Mouse (Mus musculus) splenic B cell, adult 2 months (primary cell): ENCODE measurements around the gene Arpc4.
"Not testable (repeated sequence)": the region's sequence is repeated elsewhere in the genome, so short reads cannot be mapped to it uniquely, and the experiment has no call there.

Experiments
- DNase-seq: peaks from one replicate; pipeline ENCODE4 v3.0.0-alpha.2; 2011; ENCODE audit warnings: low read depth, low spot score
- H3K27me3 ChIP-seq: 2 replicates; pipeline ENCODE4 v1.6.1; 2012; ENCODE audit warnings: mild to moderate bottlenecking, low read length, moderate library complexity, mixed read lengths; ENCODE audit not compliant: control insufficient read depth, poor library complexity, insufficient read depth, severe bottlenecking
- H3K36me3 ChIP-seq: 2 replicates; pipeline ENCODE4 v1.6.1; 2012; ENCODE audit warnings: mild to moderate bottlenecking, low read length, moderate library complexity, mixed read lengths; ENCODE audit not compliant: control insufficient read depth, poor library complexity, insufficient read depth, severe bottlenecking

The Arpc4 gene

DNA sequence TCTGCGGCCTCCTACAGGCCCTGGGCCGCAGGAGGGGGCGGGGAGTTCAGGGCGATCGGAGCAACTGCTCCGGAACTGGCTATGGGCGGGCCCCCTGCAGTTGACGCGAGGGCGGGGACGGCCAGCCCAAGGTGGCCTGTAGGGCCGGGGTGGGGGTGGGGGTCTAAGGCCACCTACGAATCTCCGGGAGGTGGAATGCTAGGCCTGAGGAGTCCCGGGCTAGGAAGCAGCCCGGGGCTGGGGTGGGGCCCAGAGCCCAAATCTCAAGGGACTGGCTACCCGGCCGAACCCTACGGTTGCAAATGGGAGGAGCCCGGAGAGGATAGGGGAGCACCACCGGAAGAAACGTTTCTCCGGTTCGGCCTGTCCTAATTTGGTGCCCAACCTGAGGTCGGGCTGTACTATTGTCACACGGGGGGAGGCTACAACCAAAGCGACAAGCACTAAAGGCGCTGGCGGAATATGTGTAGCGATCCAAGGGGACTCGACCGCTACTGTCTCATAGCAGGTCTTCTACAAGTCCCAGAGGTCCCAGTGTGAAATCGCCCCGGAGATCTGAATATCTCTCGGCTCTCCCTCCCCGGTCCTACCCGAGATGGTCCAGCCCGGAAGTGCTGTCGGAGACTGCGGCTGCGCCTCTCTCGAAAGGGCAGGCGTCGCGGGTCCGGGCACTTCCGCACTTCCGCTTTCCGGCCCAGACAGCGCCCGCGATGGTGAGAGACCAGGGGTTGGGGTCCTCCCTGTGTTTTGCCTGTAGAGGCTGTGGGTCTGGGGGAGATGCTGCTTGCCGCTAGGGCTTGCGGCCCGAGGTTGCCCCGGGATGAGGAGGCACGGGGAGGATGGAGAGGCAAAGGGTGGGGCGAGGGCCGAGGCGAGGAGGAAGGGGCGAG, at the start of gene Arpc4, which contains the start of gene Tada3:
Gene Arpc4, plus strand, starts transcription at position 620 of the 890 bp plus-strand sequence.
Gene Tada3, minus strand, starts transcription at position 388 of the 890 bp plus-strand sequence.
- Histone ChIP-seq H3K27me3 (no peaks in the 10 kb centered on the region), H3K36me3 (peaks cover 13% of the 10 kb centered on the region)
- DNase-seq = peak; percentile 95

DNA sequence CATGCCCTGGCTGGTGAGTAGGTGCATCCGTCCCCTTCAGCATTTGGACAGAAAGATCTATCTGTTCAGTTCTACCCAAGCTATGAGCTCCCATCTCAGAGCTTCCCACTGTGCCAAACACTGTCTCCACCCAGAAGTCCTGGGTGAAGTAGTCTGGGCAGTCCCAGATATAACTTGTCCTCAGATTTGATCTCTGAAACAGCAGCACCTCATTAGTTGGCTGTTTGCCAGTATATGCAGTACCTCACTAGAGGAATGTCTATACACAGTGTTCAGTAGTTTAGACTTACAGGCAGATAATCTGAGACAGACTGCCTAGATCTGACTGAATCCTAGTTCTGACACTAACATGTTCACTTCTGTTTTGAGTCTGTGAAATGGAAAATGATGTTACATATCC, 48.5 kb upstream of the Arpc4 start:
- H3K36me3 ChIP-seq = peaks cover 4% of the 10 kb centered on the region; the same call in 1 of the 2 replicates
- H3K27me3 ChIP-seq = no peaks in the 10 kb centered on the region
- DNase-seq = no peak

DNA sequence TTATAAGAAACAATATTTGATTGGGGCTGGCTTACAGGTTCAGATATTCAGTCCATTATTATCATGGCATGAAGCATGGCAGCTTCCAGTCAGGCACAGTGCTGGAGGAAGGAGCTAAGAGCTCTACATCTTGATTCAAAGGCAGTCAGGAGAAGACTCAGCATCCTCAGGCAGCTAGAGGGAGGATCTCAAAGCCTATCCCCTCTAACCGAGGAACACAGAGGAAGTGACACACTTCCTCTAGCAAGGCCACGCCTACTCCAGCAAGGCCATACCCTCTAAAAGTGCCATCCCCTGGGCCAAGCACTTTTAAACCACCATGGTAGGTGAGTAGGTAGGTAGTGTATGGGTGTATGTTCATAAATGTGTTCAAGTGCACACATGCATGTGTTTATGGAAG, 47.4 kb upstream of the Arpc4 start:
- peak; percentile 78 for DNase-seq
- peaks cover 4% of the 10 kb centered on the region; the same call in 1 of the 2 replicates for H3K36me3 ChIP-seq
- H3K27me3 ChIP-seq = no peaks in the 10 kb centered on the region

DNA sequence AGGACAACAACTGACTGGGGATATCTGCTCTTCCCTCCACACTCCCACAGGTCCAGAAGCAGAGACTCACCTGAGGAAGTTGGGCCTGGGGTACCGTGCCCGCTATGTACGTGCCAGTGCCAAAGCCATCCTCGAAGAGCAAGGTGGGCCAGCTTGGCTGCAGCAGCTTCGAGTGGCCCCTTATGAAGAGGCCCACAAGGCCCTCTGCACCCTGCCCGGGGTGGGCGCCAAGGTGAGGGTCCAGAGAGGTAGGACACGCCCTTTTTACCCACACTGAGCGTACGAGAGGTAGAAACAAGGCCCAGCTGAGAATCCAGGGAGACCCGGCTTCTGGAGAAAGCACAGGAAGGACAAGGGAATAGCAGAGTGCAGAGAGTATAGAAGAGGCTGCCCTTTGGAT, 46.2 kb upstream of the Arpc4 start:
- Histone ChIP-seq H3K36me3 (peaks cover 4% of the 10 kb centered on the region; the same call in 1 of the 2 replicates), H3K27me3 (no peaks in the 10 kb centered on the region)
- DNase-seq = no peak

DNA sequence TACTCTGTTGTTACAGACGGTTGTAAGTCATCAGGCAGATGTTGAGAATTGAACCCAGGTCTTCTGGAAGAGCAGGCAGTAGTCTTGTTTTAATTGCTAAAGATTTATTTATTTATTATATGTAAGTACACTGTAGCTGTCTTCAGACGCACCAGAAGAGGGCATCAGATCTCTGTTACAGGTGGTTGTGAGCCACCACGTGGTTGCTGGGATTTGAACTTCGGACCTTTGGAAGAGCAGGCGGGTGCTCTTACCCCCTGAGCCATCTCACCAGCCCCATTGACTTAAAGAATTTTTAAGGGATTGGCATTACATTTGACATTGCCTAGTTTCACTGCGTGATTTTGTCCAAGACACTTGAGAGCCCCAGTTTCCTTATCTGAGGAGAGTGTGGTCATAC, 45.2 kb upstream of the Arpc4 start:
- not testable (repeated sequence) for H3K27me3 ChIP-seq, H3K36me3 ChIP-seq

GRCm38 (mm10) chr6:113333137-113333950, 44.6 kb upstream of the Arpc4 start:
- no peaks in the 10 kb centered on the region for H3K27me3 ChIP-seq
- no peak for DNase-seq

More for the DNA sequence above, 45.2 kb upstream of the Arpc4 start:
- not testable (repeated sequence) for DNase-seq

DNA sequence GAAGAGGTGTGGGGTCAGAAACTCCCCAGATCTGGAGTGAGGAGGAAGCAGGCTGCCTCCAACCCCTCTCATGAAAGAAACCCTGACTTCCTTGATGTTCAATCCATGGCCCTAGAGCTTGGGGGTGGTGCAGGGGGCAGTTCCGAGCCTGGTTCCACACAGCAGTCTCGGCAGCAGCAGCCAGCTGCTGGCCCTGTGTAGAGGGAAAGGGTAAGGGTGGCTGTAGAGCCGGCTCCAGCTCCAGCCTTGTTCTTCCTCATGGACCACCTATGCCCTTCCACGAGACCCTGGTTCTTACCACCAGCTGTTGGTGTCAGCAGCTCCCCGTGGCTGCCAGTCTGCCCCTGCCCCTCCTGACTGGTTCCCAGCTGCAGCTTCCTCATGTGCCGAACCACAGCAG, 43.7 kb upstream of the Arpc4 start:
- Histone ChIP-seq H3K36me3 (peaks cover 4% of the 10 kb centered on the region; the same call in 1 of the 2 replicates), H3K27me3 (no peaks in the 10 kb centered on the region)

More at GRCm38 (mm10) chr6:113333137-113333950, 44.6 kb upstream of the Arpc4 start:
- peaks cover 4% of the 10 kb centered on the region; the same call in 1 of the 2 replicates for H3K36me3 ChIP-seq

DNA sequence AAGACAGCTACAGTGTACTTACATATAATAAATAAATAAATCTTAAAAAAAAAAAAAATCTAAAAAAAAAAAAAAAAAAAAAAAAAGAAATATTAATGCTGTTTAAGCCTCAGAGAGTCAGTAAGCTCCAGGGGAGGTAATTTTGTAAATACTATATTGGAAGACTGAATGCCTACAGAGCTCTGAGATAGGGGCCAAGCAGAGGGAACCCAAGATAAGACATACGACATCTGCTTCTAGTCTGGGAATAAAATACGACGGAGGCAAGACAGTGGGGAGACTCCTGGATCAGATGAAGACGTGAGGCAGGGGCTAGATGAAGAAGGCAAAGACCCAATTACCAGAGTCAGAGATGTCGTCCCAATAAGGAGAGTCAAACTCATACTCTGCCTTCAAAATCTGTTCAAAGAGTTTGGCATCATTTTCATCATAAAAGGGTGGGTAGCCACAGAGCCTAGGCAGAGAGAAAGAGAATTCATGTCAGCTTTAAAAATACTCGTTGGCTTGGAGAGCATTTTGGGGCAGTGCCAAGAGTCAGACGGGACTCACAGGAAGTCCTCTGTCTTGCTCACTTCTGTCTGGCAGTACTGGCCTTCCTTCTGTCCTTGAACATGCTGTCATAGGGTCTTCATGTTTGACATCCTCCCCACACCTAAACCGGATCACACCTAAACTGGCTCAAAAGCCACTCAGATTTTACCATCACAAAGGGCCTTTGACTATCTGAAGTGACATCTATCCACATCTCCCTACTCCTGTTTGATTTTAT, 40.9 kb upstream of the Arpc4 start:
- DNase-seq = no peak
- H3K36me3 ChIP-seq = peaks cover 2% of the 10 kb centered on the region; the same call in 1 of the 2 replicates
- no peaks in the 10 kb centered on the region for H3K27me3 ChIP-seq

More for the DNA sequence above, 43.7 kb upstream of the Arpc4 start:
- no peak for DNase-seq

- Histone ChIP-seq H3K27me3 (no peaks in the 10 kb centered on the region), H3K36me3 (no peaks in the 10 kb centered on the region)
- DNase-seq = no peak
Observed at GRCm38 (mm10) chr6:113341574-113341973, 36.3 kb upstream of the Arpc4 start.

DNA sequence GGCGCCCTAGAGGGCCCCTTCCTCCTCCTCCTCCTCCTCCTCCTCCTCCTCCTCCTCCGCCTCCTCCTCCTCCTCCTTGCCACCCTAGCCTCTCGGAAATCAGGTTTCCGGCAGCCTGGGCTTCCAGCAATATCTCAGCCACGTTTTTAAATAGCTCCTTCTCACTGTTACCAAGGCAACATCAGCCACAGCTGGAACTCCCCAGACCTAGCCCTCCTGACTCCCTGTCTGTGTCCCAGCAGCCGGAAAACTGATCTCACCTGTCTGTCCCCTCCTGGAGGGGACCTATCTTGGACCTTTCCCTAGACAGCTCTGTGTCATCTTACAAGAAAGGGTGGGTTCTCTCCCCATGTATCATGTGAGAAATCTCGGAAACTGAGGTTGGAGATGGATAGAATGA, 35.6 kb upstream of the Arpc4 start:
- DNase-seq = no peak
- no peaks in the 10 kb centered on the region for H3K36me3 ChIP-seq
- no peaks in the 10 kb centered on the region for H3K27me3 ChIP-seq

GRCm38 (mm10) chr6:113343177-113344092, 34.5 kb upstream of the Arpc4 start, which contains the start of gene Camk1:
Gene Camk1, minus strand, starts transcription at chr6:113343984.
- Histone ChIP-seq H3K27me3 (no peaks in the 10 kb centered on the region), H3K36me3 (no peaks in the 10 kb centered on the region)
- peak; percentile 21 for DNase-seq

GRCm38 (mm10) chr6:113344321-113344720, 33.6 kb upstream of the Arpc4 start:
- no peak for DNase-seq
- Histone ChIP-seq H3K27me3 (no peaks in the 10 kb centered on the region), H3K36me3 (no peaks in the 10 kb centered on the region)

DNA sequence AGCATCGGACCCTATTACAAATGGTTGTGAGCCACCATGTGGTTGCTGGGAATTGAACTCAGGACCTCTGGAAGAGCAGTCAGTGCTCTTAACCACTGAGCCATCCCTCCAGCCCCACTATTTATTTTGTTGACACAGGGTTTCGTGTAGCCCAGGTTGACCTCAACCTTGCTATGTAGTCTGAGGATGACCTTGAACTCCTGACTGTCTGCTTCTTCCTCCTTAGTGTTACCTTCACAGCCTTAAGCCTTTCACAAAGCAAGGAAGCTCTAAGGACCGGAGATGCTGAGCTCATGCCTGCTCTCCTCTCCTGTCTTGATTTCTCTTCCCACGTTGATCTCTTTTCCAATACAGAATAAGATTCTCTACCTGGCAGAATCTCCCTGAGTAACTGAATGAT, 31.0 kb upstream of the Arpc4 start:
- Histone ChIP-seq H3K36me3 (no peaks in the 10 kb centered on the region), H3K27me3 (no peaks in the 10 kb centered on the region)
- no peak for DNase-seq
